Mouse (Mus musculus): ENCODE data around the gene Helz. TPM values are rescaled to one million over a fixed set of nuclear protein-coding genes. Genes with fewer than 3 reads are reported as not detected.

Gene Helz
- polyA plus RNA-seq, 1 experiment from 2014 or later = 22.0 TPM

GRCm38 (mm10) chr11:107571318-107571717, 23.6 kb downstream of the Helz start:
- Histone ChIP-seq H3K4me2 (ENCODE audit: low read depth, low read length) (no peak overlapping the region), H3K9me3 (ENCODE audit: control insufficient read depth, low read length) (no peaks in the 10 kb centered on the region), H3K4me3 (ENCODE audit: low read depth, low read length) (no peak overlapping the region), H3K4me1 (ENCODE audit: control insufficient read depth, insufficient read depth, low read length) (no peaks in the 10 kb centered on the region), H3K9ac (ENCODE audit: low read depth, low read length) (no peak overlapping the region), H3K27ac (replicated peaks; ENCODE audit: low read depth, low read length) (no peak overlapping the region), H3K36me3 (ENCODE audit: control insufficient read depth, insufficient read depth, low read length) (peaks cover 39% of the 10 kb centered on the region), H3K27me3 (replicated peaks; ENCODE audit: control insufficient read depth, insufficient read depth, low read length) (no peaks in the 10 kb centered on the region)
- no peak for ATAC-seq (ENCODE audit: low read depth)
- 90% methylated on average over 2 of the region's 2 CpGs for WGBS
- no peak for DNase-seq (ENCODE audit: low spot score)

GRCm38 (mm10) chr11:107572551-107572950, 24.8 kb downstream of the Helz start:
- Histone ChIP-seq H3K4me2 (ENCODE audit: low read depth, low read length) (no peak overlapping the region), H3K9ac (ENCODE audit: low read depth, low read length) (no peak overlapping the region), H3K36me3 (ENCODE audit: control insufficient read depth, insufficient read depth, low read length) (peaks cover 41% of the 10 kb centered on the region), H3K4me1 (ENCODE audit: control insufficient read depth, insufficient read depth, low read length) (no peaks in the 10 kb centered on the region), H3K9me3 (ENCODE audit: control insufficient read depth, low read length) (no peaks in the 10 kb centered on the region), H3K27me3 (replicated peaks; ENCODE audit: control insufficient read depth, insufficient read depth, low read length) (no peaks in the 10 kb centered on the region), H3K27ac (replicated peaks; ENCODE audit: low read depth, low read length) (no peak overlapping the region), H3K4me3 (ENCODE audit: low read depth, low read length) (no peak overlapping the region)
- WGBS = 94% methylated on average over 3 of the region's 3 CpGs
- ATAC-seq (ENCODE audit: low read depth) (no peak), DNase-seq (ENCODE audit: low spot score) (no peak)

GRCm38 (mm10) chr11:107573061-107573692, 25.4 kb downstream of the Helz start:
- DNase-seq (ENCODE audit: low spot score) = no peak
- no peak overlapping the region for H3K4me3 ChIP-seq (ENCODE audit: low read depth, low read length)
- no peak for ATAC-seq (ENCODE audit: low read depth)
- H3K9ac ChIP-seq (ENCODE audit: low read depth, low read length) = no peak overlapping the region
- 67% methylated on average over 11 of the region's 11 CpGs for WGBS
- no peak overlapping the region for H3K27ac ChIP-seq (replicated peaks; ENCODE audit: low read depth, low read length)
- no peak overlapping the region for H3K4me2 ChIP-seq (ENCODE audit: low read depth, low read length)
- H3K36me3 ChIP-seq (ENCODE audit: control insufficient read depth, insufficient read depth, low read length) = peaks cover 38% of the 10 kb centered on the region
- H3K27me3 ChIP-seq (replicated peaks; ENCODE audit: control insufficient read depth, insufficient read depth, low read length) = no peaks in the 10 kb centered on the region
- no peaks in the 10 kb centered on the region for H3K4me1 ChIP-seq (ENCODE audit: control insufficient read depth, insufficient read depth, low read length)
- no peaks in the 10 kb centered on the region for H3K9me3 ChIP-seq (ENCODE audit: control insufficient read depth, low read length)

GRCm38 (mm10) chr11:107573847-107574246, 26.1 kb downstream of the Helz start:
- Histone ChIP-seq H3K36me3 (ENCODE audit: control insufficient read depth, insufficient read depth, low read length) (peaks cover 42% of the 10 kb centered on the region), H3K4me3 (ENCODE audit: low read depth, low read length) (no peak overlapping the region), H3K9ac (ENCODE audit: low read depth, low read length) (no peak overlapping the region), H3K27me3 (replicated peaks; ENCODE audit: control insufficient read depth, insufficient read depth, low read length) (no peaks in the 10 kb centered on the region), H3K4me1 (ENCODE audit: control insufficient read depth, insufficient read depth, low read length) (no peaks in the 10 kb centered on the region), H3K9me3 (ENCODE audit: control insufficient read depth, low read length) (no peaks in the 10 kb centered on the region), H3K4me2 (ENCODE audit: low read depth, low read length) (no peak overlapping the region), H3K27ac (replicated peaks; ENCODE audit: low read depth, low read length) (no peak overlapping the region)
- WGBS = 58% methylated on average over 6 of the region's 6 CpGs
- DNase-seq (ENCODE audit: low spot score) (peak; percentile 24), ATAC-seq (ENCODE audit: low read depth) (no peak)

GRCm38 (mm10) chr11:107574811-107575705, 27.3 kb downstream of the Helz start:
- no peak overlapping the region for H3K27ac ChIP-seq (replicated peaks; ENCODE audit: low read depth, low read length)
- ATAC-seq (ENCODE audit: low read depth) = no peak
- H3K4me2 ChIP-seq (ENCODE audit: low read depth, low read length) = no peak overlapping the region
- 94% methylated on average over 20 of the region's 20 CpGs for WGBS
- no peaks in the 10 kb centered on the region for H3K9me3 ChIP-seq (ENCODE audit: control insufficient read depth, low read length)
- H3K4me3 ChIP-seq (ENCODE audit: low read depth, low read length) = no peak overlapping the region
- peaks cover 54% of the 10 kb centered on the region for H3K36me3 ChIP-seq (ENCODE audit: control insufficient read depth, insufficient read depth, low read length)
- no peaks in the 10 kb centered on the region for H3K27me3 ChIP-seq (replicated peaks; ENCODE audit: control insufficient read depth, insufficient read depth, low read length)
- H3K9ac ChIP-seq (ENCODE audit: low read depth, low read length) = no peak overlapping the region
- DNase-seq (ENCODE audit: low spot score) = no peak
- H3K4me1 ChIP-seq (ENCODE audit: control insufficient read depth, insufficient read depth, low read length) = no peaks in the 10 kb centered on the region

GRCm38 (mm10) chr11:107576186-107576585, 28.5 kb downstream of the Helz start:
- Histone ChIP-seq H3K4me2 (ENCODE audit: low read depth, low read length) (no peak overlapping the region), H3K27me3 (replicated peaks; ENCODE audit: control insufficient read depth, insufficient read depth, low read length) (no peaks in the 10 kb centered on the region), H3K4me3 (ENCODE audit: low read depth, low read length) (no peak overlapping the region), H3K27ac (replicated peaks; ENCODE audit: low read depth, low read length) (no peak overlapping the region), H3K36me3 (ENCODE audit: control insufficient read depth, insufficient read depth, low read length) (peaks cover 63% of the 10 kb centered on the region), H3K9ac (ENCODE audit: low read depth, low read length) (no peak overlapping the region), H3K9me3 (ENCODE audit: control insufficient read depth, low read length) (no peaks in the 10 kb centered on the region), H3K4me1 (ENCODE audit: control insufficient read depth, insufficient read depth, low read length) (no peaks in the 10 kb centered on the region)
- WGBS = 89% methylated on average over 7 of the region's 7 CpGs
- DNase-seq (ENCODE audit: low spot score) (no peak), ATAC-seq (ENCODE audit: low read depth) (no peak)

- Histone ChIP-seq H3K4me1 (ENCODE audit: control insufficient read depth, insufficient read depth, low read length) (no peaks in the 10 kb centered on the region), H3K27me3 (replicated peaks; ENCODE audit: control insufficient read depth, insufficient read depth, low read length) (no peaks in the 10 kb centered on the region), H3K4me2 (ENCODE audit: low read depth, low read length) (no peak overlapping the region), H3K4me3 (ENCODE audit: low read depth, low read length) (no peak overlapping the region), H3K9me3 (ENCODE audit: control insufficient read depth, low read length) (no peaks in the 10 kb centered on the region), H3K36me3 (ENCODE audit: control insufficient read depth, insufficient read depth, low read length) (peaks cover 63% of the 10 kb centered on the region), H3K27ac (replicated peaks; ENCODE audit: low read depth, low read length) (no peak overlapping the region), H3K9ac (ENCODE audit: low read depth, low read length) (no peak overlapping the region)
- DNase-seq (ENCODE audit: low spot score) (no peak), ATAC-seq (ENCODE audit: low read depth) (no peak)
- 83% methylated on average over 8 of the region's 8 CpGs for WGBS
These were observed 29.7 kb downstream of the Helz start for GRCm38 (mm10) chr11:107577400-107577799.

- 67% methylated on average over 7 of the region's 7 CpGs for WGBS
- Histone ChIP-seq H3K9ac (ENCODE audit: low read depth, low read length) (no peak overlapping the region), H3K36me3 (ENCODE audit: control insufficient read depth, insufficient read depth, low read length) (peaks cover 58% of the 10 kb centered on the region), H3K9me3 (ENCODE audit: control insufficient read depth, low read length) (no peaks in the 10 kb centered on the region), H3K4me2 (ENCODE audit: low read depth, low read length) (no peak overlapping the region), H3K27ac (replicated peaks; ENCODE audit: low read depth, low read length) (no peak overlapping the region), H3K4me3 (ENCODE audit: low read depth, low read length) (no peak overlapping the region), H3K4me1 (ENCODE audit: control insufficient read depth, insufficient read depth, low read length) (no peaks in the 10 kb centered on the region), H3K27me3 (replicated peaks; ENCODE audit: control insufficient read depth, insufficient read depth, low read length) (no peaks in the 10 kb centered on the region)
- no peak for ATAC-seq (ENCODE audit: low read depth)
- DNase-seq (ENCODE audit: low spot score) = peak; percentile 9
These were observed 30.5 kb downstream of the Helz start for GRCm38 (mm10) chr11:107578226-107578625.

Data from embryonic facial prominence, embryonic 14.5 days (tissue).